7 mouse cellular contexts compared by ENCODE assay signal in genomic region chr5:42412296-42412695, GRCm38 (mm10).
DNase-seq lines count a peak whose midpoint lies in the region; ATAC-seq and TF ChIP-seq lines count a peak whose summit lies in the region.

No protein-coding gene starts in this region.

- 18% methylated on average over 1 of the region's 1 CpGs for WGBS in embryonic facial prominence, embryonic 14.5 days

- peak; percentile 44 for DNase-seq in kidney, adult 9 months
- no peak for DNase-seq in kidney, adult 11 months
- peak; percentile 67 for DNase-seq in 3T3-L1 (ENCODE audit: low read depth, low spot score)
- DNase-seq in embryonic facial prominence, embryonic 14.5 days (ENCODE audit: low spot score) = peak; percentile 59
- DNase-seq in spleen, postnatal 4 days (ENCODE audit: low spot score in 2 of 2) = no peak
- no peak for DNase-seq in lung, postnatal 14 days

- no peaks in the 10 kb centered on the region for H3K4me1 ChIP-seq in E14TG2a.4 (replicated peaks; ENCODE audit: low read depth, low read length)
- no peaks in the 10 kb centered on the region for H3K4me1 ChIP-seq in embryonic facial prominence, embryonic 14.5 days (ENCODE audit: control insufficient read depth, insufficient read depth, low read length)

- no peaks in the 10 kb centered on the region for H3K9me3 ChIP-seq in E14TG2a.4 (ENCODE audit: low read length)
- H3K9me3 ChIP-seq in embryonic facial prominence, embryonic 14.5 days (ENCODE audit: control insufficient read depth, low read length) = no peaks in the 10 kb centered on the region

- H3K27me3 ChIP-seq in E14TG2a.4 (ENCODE audit: insufficient read depth, low read length) = no peaks in the 10 kb centered on the region
- no peaks in the 10 kb centered on the region for H3K27me3 ChIP-seq in embryonic facial prominence, embryonic 14.5 days (replicated peaks; ENCODE audit: control insufficient read depth, insufficient read depth, low read length)

- ATAC-seq in embryonic facial prominence, embryonic 14.5 days (ENCODE audit: low read depth) = no peak

- peak; percentile 43 for TF ChIP-seq CTCF in E14TG2a.4 (conservative IDR thresholded peaks at IDR 0.05; ENCODE audit: low read length)

- no peak overlapping the region for H3K4me2 ChIP-seq in embryonic facial prominence, embryonic 14.5 days (ENCODE audit: low read depth, low read length)

- H3K9ac ChIP-seq in embryonic facial prominence, embryonic 14.5 days (ENCODE audit: low read depth, low read length) = no peak overlapping the region

- H3K27ac ChIP-seq in embryonic facial prominence, embryonic 14.5 days (replicated peaks; ENCODE audit: low read depth, low read length) = no peak overlapping the region

- no peak overlapping the region for H3K4me3 ChIP-seq in E14TG2a.4 (replicated peaks; ENCODE audit: low read length)
- H3K4me3 ChIP-seq in embryonic facial prominence, embryonic 14.5 days (ENCODE audit: low read depth, low read length) = no peak overlapping the region

- no peaks in the 10 kb centered on the region for H3K36me3 ChIP-seq in E14TG2a.4 (ENCODE audit: insufficient read depth, low read length)
- H3K36me3 ChIP-seq in embryonic facial prominence, embryonic 14.5 days (ENCODE audit: control insufficient read depth, insufficient read depth, low read length) = no peaks in the 10 kb centered on the region

Comparison
In these comparisons a context has a peak if more than half of its experiments do, and no peak if none do; other contexts are left out.
1. DNase-seq: peak in kidney, adult 9 months (single experiment), 3T3-L1 (single experiment) and embryonic facial prominence, embryonic 14.5 days (single experiment); none in kidney, adult 11 months (single experiment), spleen, postnatal 4 days (0 of 2) and lung, postnatal 14 days (single experiment).